Mouse (Mus musculus) monocyte, adult 2 months (primary cell): Measurements from ENCODE around the gene Ovol2.
"Not testable (repeated sequence)": the region's sequence is repeated elsewhere in the genome, so short reads cannot be mapped to it uniquely, and the experiment has no call there.

ENCODE experiments used
- DNase-seq, 2 experiments: peaks; one replicate each; pipeline ENCODE4 v3.0.0; 2022; ENCODE audit warnings: low spot score in 2 of 2, low read depth in 1 of 2

Gene Ovol2

DNA sequence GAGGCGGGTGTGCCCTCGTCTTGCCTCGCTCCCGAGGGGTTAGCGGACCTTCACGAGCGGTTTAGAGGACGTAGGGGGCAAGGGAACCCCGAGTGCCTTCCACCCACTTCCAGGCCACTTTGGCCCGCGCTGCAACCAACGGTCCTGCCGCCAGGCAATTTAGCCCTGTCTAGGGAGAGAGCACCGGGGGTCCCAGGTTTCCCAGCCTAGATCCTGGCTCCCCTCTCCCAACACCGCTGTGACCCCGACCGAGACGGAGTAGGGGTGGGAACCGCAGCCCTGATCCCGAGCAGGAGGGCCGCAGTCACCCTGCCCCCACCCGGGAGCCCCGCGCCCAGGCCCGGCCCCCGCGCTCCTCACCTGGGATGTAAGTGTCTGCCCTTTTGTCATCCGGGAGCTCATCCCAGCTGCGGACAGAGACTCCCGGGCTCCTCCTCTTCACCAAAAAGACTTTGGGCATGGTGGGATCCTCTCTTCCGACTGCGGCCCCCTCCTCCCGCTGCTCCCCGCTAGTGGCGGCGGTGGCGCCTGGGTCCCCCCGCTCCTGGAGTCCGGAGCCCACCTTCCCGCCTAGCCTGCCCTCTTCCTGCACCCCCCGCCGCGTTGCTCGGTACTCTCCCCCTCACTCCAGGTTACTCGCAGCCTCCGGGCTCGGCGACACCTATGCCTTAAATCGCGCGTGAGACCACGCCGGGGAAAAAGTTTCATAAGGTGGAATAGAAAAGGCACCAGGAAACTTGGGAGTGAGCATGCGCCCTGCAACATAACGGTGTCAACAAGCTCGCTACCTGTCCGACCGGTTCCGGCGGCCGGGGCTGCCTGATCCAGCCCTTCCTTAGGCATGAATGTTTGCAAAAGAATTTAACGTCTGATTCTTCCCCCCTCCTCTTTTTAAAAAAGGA is at the start of gene Ovol2:
Ovol2 (minus strand) TSS at position 746 of the 902 bp plus-strand sequence.
- DNase-seq = no peak

DNA sequence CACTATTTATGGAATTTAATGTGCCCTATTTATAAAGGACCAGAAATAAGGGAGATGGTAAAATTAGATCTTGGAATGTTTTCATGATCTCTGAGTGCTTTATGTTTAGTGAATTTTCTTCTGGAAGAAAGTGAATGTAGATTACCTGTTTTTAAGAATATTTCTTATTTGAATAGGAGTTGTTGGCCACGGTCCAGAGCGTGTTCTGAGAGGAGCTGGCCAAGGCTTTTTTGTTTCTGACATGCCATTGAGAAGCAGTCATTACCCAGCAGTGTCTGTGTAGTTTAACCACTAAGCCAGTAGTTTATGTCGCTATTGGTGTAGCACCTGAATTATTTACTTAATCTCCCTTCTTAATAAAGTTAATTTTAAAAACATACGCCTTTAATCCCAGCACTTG is 49.8 kb upstream of the Ovol2 start:
- no peak for DNase-seq

DNA sequence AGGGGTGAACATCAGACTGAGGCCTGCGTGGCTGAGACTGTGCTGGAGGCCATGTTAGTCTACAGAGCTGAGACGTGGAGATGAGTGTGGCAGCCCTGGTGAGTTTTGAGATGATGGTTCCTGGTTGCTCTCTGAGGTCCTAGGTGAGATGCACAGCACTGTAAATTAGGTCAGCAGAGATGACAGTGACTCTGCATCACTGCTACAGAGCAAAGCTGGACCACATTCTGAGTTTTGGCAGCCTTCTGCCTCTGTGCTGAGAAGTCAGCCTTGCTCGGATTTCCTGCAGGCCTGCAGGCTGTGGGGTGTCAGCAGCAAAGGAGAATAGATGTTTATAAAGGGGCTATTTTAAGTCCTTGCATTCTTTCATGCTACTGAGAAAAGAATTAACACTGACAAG is 49.3 kb upstream of the Ovol2 start:
- DNase-seq = no peak

DNA sequence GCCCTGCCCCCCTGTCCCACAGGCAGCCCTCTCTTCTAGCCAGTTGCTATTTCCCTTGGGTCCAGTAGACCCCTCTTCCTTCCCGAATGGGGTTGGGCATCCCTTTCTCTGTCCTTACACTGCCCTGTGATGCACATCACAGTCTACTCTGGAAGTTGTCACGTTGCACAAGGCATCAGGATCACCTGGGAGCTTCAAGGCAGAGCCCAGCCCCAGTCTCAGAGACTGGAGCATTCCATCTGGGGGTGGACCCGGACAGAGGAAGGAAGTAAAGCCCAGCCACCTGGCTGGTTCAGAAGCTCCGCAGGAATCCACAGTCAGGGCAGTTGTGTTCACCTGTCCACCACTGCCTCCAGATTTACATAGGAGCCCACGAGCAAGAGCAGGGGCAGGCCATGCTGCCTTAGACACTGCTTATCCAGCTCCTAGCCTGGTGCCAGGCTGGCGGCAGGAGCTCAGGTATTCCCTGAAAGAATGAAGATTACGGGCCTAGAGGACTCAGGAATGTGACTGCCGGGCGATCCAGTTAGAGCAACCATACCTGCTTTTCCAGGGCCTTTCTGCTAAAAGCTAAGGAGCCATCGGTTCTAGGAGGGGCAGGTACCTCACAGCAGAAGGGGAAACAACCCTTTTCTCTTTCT is 43.2 kb upstream of the Ovol2 start:
- DNase-seq = no peak

DNA sequence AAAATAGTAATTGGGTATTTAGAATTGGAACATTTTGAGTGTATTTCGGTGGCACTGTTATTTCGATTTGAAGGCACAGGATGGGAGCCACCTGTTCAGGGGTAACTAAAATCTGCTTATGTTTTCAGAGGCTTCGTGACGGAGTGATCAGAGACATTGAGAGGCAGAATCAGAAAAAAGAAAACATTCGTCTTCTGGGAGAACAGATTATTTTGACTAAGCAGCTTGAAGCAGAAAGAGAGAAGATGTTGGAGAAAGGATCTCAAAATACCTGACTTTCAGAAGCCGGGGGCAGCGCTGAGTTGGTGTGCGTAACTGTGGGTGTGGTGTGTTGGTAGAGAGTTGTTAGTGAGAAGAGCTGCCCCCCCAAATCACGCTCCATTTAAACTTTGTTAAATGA is 41.1 kb upstream of the Ovol2 start:
- no peak for DNase-seq

DNA sequence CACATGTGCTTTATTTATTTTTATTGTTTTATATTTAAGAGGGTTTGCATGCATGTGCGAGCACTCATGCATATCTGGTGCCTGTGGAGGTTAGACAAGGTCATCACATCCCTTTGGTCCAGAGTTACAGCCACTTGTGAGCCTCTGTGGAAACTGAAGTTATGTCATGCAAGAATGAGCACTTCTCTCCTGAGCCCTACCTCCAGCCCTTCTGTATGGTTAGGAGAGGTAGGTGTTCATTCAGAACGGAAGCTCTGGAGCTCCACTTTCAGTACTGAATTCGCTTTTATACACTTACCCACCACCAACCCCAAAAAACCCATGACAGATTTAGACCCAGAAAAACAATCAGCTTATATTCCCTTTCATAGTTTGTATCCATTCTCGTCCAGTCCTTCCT is 39.6 kb upstream of the Ovol2 start:
- no peak for DNase-seq

DNA sequence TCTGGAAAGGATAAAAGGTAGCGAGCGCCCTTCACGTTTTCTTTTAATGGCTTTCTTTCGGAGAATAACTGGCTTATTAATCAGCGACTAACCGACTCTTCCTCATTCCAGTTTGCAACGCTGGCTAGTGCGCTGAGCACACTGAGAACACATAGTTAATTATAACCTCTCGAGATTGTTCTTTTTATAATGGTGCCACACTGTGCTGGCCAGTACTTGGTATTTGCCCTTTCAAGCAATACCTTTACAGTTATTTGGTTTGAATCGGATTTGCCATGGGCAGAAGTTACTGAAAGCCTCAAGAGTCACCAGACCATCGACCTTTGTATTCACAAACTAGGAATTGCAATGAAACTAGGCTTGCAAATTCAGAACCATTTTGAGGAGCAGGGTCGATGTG is 37.6 kb upstream of the Ovol2 start:
- no peak for DNase-seq

DNA sequence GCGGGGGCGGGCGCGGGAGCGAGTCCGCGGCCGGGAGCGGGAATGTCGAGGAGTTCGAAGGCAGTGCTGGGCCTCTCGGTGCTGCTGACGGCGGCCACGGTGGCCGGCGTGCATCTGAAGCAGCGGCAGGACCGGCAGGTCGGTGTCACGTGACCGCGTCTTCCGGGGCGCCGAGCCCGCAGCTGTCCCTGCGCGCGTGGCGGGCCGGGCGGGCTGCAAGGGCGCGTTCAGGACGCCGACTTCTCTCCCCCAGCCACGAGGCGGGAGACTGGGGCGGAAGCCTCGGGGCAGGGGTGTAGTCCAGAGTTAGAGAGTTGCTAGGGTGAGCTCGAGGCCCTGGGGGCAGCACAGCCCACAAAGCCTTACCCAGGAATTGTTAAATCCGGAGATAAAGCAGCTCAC is 37.1 kb upstream of the Ovol2 start:
- DNase-seq = no peak

DNA sequence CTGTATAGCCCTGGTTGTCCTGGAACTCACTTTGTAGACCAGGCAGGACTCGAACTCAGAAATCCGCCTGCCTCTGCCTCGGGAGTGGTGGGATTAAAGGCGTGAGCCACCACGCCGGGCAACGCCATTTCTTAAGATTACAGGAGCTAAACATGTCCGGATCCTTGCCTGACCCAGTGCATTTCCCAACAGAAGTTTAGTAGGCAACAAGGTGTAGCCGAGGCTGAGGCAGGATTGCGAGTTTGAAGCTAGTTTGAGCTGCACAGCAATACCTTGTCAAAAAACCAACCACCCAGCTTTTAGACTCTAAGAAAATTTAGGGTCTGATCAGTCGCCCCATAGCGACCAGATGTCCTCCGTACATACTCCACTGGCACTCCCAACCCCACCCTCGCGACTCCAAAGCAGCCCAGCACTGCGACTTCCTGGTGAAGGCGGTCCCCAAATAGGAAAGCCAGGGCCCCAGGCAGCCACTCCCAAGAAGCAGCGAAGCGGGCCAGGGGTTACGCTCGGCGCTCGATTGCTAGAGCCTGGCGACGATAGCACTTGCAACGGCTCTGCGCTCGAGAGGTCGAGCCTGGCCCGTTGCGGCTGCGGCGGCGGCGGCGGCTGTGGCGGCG is 36.6 kb upstream of the Ovol2 start, which contains the start of the genes Kat14 and Pet117:
Kat14 (plus strand) TSS at position 584 of the 620 bp plus-strand sequence.
Pet117 (plus strand) TSS at position 597 of the 620 bp plus-strand sequence.
- DNase-seq = peak; percentile 84 to 88

DNA sequence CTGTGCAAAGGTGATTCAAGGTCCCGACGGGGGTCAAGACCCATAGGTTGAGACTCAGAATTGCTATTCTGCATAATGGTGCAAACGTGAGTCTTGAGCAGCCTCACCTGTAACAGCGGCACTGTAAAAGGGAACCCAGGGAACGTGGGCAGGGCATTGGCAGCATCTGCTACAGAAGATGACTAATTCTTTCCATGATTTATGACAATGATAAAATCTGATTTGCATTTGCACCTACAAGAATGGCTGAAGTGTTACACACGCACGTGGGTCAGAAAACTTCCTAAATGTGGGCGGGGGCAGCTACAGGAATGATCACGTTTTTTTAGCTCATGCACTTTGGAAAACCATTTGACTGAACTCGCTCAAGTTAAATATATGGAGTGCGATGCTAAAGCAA is 20.9 kb upstream of the Ovol2 start:
- no peak for DNase-seq

DNA sequence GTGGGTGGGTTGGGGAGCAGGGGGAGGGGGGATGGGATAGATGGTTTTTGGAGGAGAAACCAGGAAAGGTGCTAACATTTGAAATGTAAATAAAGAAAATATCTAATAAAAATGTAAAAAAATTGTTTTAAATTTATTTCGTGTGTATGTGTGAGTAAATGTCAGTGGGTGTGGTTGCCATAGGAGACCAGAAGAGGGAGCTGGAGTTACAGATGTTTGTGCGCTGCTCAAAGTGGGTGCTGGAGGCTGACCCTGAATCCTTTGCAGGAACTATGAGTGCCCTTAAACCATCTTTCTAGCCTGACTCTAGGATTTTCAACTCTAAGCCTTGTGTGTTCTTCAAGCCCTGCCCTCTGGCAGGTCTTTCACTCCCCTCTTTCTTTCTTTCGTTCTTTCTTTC is 16.6 kb upstream of the Ovol2 start:
- DNase-seq = no peak

DNA sequence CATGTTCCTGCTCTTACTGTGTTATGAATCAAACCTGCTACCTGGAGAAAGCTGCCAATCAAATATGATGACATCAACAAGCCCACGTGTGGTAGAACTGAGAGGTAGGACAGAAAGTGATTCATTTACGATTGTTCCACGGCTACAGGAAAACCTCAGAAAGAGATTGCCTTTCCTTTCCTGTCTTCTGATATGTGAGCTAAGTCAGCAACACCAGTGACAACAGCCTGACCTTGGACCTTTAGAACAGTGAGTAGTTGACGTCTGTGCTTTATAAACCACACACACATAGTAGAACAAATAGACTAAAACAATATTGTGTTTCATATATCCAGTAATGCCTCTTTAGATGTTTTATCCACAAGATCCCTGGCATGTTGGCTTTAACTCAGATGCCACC is 11.2 kb upstream of the Ovol2 start:
- DNase-seq = no peak

DNA sequence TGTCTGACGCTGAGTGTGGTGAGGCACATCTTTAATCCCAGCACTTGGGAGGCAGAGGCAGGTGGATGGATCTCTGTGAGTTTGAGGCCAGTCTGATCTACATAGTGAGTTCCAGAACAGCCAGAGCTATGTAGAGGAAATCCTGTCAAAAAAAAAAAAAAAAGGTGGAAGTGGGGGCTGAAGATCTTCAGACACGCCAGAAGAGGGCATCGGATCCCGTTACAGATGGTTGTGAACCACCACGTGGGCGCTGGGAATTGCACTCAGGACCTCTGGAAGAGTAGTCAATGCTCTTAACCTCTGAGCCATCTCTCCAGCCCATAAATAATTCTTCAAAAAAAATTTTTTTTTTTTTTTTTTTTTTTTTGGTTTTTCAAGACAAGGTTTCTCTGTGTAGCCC is 6.2 kb upstream of the Ovol2 start:
- DNase-seq = not testable (repeated sequence)

DNA sequence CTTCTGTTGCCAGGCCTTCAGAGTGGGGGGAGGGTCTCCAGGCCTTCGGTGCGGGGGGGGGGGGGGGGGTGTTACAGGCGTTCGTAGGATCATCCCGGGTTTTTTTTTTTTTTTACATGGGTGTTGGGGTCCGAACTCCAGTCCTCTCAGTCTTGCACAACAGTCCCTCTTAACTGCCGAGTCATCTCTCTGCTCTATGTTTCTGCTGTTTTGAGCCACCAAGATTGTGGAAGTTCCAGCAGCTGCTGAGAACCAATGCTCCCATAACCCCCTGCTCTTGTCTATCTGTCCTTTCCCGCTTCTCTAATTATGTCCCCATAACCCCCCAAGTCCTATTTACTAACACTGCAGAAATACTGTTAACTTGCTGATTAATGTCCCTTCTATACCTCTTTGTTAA is 5.8 kb upstream of the Ovol2 start:
- DNase-seq = no peak

DNA sequence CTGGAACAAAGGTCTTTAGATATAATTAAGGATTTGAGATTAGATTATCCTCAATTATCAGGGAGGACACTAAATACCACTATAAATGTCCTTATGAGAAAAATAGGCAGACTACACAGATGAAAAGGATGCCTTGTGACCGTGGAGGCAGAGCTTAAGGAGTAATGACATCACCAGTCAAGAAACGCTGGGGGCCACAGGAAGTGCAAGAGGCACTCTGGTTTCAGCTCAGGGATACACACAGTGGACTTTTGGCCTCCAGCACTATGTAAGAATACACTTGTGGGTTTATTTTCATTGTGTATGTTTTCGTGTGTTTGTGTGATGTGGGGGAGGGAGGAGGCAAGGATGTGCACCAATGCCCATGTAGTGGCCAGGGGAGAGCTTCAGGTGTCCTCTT is 5.3 kb upstream of the Ovol2 start:
- DNase-seq = no peak

DNA sequence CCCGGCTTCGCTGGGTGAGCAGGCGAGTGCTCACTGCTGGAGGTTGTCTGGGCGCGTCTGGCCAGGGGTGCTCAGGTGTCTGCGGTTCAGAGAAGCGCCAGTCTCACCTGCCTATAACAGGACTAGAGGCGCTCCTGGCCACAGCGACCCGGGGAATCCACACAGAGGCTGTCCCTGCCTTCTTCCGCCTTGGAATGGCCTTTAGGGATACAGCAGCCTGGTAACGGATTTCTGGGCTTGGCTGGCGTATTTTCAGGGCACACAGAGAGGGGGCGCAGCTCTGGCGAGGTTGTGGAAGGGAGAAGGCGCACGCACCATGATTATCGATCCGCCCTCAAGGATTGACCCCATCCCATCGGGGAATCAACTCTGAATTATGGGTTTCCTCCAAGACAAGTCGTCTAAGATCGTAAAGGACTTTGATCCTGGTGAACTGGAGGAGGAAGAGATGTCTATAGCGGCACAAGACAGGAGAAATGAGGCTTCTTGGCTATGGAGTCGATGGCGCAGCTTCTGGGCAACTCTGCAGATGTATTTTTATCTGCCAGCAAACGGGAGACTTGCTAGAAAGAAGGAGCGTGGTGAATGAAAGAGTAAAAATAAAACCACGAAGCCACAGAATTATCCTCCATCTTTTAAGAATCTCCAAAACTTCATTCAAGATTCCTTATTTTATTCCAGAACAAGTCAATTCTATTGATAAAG is 1.3 kb upstream of the Ovol2 start:
- DNase-seq = no peak

DNA sequence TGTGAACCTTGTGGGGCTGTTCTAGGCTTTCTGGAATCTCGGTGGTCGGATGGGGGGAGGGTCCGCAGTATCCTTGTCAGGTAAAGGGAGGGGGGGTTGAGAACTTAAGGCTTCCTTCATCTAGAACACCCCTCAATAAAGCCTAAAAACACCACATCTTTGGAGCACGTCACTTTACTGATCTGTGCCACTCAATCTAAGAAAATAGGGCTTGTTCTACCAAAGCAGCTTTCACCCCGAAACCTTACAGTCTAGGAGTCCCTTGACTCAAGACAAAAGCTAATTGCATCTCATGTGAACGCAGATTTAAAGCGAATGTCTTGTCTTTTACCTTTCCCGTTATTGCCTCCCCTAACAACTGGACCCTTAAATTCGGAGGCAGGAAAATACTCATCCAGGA is 540 bp upstream of the Ovol2 start:
- no peak for DNase-seq

DNA sequence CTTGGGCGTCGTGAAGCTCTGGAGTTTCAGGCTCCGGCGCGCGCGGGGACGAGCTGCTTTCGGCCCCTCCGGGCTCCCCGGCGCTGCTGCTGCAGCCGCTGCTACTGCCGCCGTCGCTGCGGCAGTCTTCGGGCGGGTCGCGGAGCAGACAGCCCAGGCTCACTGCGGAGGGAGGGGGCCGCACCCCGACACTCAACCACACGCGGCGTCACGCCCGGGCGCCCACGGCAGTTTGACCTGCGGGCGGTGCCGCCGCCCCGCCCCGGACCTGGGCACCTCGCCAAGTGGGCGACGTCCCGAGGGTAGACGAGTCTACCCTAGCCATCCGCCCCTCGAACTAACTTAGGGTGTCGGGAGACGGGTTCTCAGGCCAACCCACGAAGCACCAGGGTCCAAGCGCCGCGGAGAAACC is 980 bp downstream of the Ovol2 start:
- DNase-seq = no peak

DNA sequence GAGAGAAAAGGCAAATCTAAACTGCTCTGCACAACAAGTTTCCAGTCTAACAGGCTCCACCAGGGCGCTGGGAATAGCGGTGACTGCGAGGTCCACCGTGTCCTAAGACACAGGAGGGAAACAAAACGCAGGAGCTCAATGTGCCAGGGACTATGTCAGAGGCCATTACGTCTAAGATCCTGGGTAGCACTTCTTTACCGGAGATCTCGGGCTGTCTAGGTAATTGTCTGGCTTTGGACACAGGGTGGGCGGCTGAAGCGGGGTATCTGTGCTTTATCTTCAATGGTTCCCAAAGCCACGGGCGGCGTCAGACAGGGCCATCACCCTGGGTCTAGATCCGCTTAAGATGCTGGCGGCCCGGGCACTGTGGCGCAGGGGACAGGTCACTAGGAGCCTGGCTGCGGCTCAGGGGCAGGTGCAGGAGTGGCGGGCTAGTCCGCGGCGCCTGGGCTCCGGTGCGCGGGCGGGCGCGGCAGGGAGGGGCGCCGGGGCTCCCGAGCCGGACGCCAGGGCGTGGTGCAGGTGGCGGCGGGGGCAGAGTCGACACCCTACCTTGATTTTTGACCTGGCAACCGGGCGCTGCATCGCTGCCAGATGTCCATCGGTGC is 1.5 kb downstream of the Ovol2 start:
- no peak for DNase-seq

DNA sequence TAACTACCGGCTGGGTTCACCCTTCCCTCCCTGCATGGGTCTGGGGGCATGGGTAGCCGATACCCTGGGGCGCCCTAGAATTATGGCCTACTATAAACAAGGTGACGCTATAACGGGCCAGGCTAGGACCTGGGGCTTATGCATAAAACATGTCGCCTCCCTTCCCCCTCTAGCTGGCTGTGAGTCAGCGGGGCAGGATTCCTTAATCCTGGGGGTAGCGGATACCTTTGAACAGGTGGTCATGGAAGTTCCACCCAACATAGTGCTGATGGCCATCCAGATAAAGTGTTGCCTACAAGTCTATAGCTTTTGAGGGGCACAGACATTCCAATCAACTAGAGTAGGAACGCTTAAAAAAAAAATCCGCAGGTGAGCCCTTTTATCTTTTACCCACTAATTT is 2.0 kb downstream of the Ovol2 start:
- no peak for DNase-seq

DNA sequence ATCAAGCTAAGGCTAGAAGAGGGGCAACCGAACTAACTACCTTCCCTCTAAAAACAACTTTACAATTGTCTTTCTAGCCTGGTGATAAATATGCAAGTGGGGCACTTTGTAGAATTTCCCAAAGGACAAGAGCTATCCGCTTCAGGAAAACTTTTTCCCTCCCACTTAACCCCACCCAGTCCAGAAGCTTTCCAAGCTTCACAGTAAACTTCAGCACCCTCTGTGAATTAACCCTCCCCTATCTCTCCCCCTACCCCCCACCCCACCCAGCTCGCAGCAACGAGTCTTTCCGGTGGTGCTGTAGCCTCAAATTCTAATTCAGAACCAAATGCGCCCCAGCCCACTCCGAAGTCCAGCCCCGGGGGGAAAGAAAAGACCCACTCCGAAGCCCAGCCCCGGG is 2.5 kb downstream of the Ovol2 start:
- no peak for DNase-seq
